Mouse (Mus musculus) embryonic facial prominence, embryonic 12.5 days (tissue): ENCODE results near the gene Map2k2. TPM values are rescaled to one million over a fixed set of nuclear protein-coding genes. Genes with fewer than 3 reads are reported as not detected.
"Not testable (repeated sequence)": the region's sequence is repeated elsewhere in the genome, so short reads cannot be mapped to it uniquely, and the experiment has no call there.

Source experiments
- ATAC-seq: fragments of 200-750 bp; cut with Nextera tagmentation; 2 replicates; pipeline ENCODE4 v1.8.0; 2017; ENCODE audit not compliant: insufficient number of reproducible peaks, insufficient read depth, low FRiP score, low TSS enrichment
- H3K27ac ChIP-seq: fragments of 300-500 bp; sonication (generic); 2 replicates; pipeline ENCODE4 v1.5.1; 2016; ENCODE audit warnings: mild to moderate bottlenecking
- H3K27me3 ChIP-seq: fragments of 300-500 bp; sonication (generic); 2 replicates; pipeline ENCODE4 v1.6.1; 2016; ENCODE audit warnings: mild to moderate bottlenecking, moderate library complexity
- H3K36me3 ChIP-seq: fragments of 300-500 bp; sonication (generic); 2 replicates; pipeline ENCODE4 v1.6.1; 2016; ENCODE audit warnings: mild to moderate bottlenecking
- H3K4me1 ChIP-seq: fragments of 300-500 bp; sonication (generic); 2 replicates; pipeline ENCODE4 v1.6.1; 2016
- H3K4me2 ChIP-seq: fragments of 300-500 bp; sonication (generic); replicated peaks from 2 replicates; pipeline ENCODE4 v1.6.1; 2016; ENCODE audit warnings: mild to moderate bottlenecking, moderate library complexity
- H3K4me3 ChIP-seq: fragments of 300-500 bp; sonication (generic); 2 replicates; pipeline ENCODE4 v1.5.1; 2016; ENCODE audit warnings: mild to moderate bottlenecking
- H3K9ac ChIP-seq: fragments of 300-500 bp; sonication (generic); 2 replicates; pipeline ENCODE4 v1.6.1; 2016; ENCODE audit warnings: mild to moderate bottlenecking, moderate library complexity
- H3K9me3 ChIP-seq: fragments of 300-500 bp; sonication (generic); 2 replicates; pipeline ENCODE4 v1.6.1; 2016; ENCODE audit warnings: mild to moderate bottlenecking, moderate library complexity
- WGBS: fragments of 180-500 bp; shearing (Covaris S2); methylation state at CpG from one replicate; pipeline ENCODE4 v1.1.7; 2016; 5-methylcytosine and 5-hydroxymethylcytosine counted together
- polyA plus RNA-seq: library from polyadenylated mRNA; unstranded; fragments of >200 nt; fragmentation: Nextera tagmentation; extraction: Ambion mirVana; gene quantifications from 2 replicates; pipeline ENCODE4 v1.2.1, GENCODE M21; 2016

Gene Map2k2
- 230 and 238 TPM in 2 replicates for polyA plus RNA-seq

- Histone ChIP-seq H3K4me3 (peak within 1 kb of the TSS; percentile 93), H3K27ac (peak within 1 kb of the TSS; percentile 99), H3K4me1 (peaks cover 19% of the 10 kb centered on the region), H3K9ac (peak within 1 kb of the TSS; percentile 99), H3K27me3 (no peaks in the 10 kb centered on the region), H3K4me2 (peak within 1 kb of the TSS; percentile 74), H3K36me3 (peaks cover 27% of the 10 kb centered on the region), H3K9me3 (no peaks in the 10 kb centered on the region)
- ATAC-seq, result peak; percentile 93
- under 1% methylated on average over 56 of the region's 56 CpGs for WGBS
These were observed at the start of gene Map2k2 for GRCm38 (mm10) chr10:81105565-81106112. Map2k2 (plus strand) TSS chr10:81105915.

GRCm38 (mm10) chr10:81057406-81058130, 48.1 kb upstream of the Map2k2 start:
- ATAC-seq, result no peak
- Histone ChIP-seq H3K9ac (peak overlapping the region; percentile 17; the same call in 1 of the 2 replicates), H3K27ac (no peak overlapping the region), H3K36me3 (0 out of 2 replicates have a peak, but pooled peaks cover 16% of the 10 kb centered on the region), H3K27me3 (no peaks in the 10 kb centered on the region), H3K9me3 (no peaks in the 10 kb centered on the region), H3K4me3 (no peak overlapping the region), H3K4me2 (no peak overlapping the region), H3K4me1 (peaks cover 21% of the 10 kb centered on the region)
- WGBS, result 93% methylated on average over 23 of the region's 23 CpGs

DNA sequence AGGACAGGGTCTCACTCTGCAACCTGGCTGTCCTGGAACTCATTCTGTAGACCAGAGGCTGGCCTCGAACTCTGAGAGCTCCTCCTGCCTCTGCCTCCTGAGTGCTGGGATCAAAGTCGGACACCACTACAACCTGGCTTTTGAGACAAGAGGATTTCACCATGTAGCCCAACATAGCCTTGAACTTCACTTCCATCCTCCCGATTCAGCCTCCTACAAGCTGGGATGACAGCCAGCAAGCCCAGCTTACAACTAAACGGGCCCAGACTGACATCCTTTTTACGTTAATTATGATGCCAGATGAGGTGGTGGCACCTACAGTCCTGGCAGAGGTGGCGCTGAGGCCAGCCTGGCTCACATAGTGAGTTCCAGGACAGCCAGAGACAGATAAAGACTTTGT, 46.8 kb upstream of the Map2k2 start:
- peak overlapping the region; percentile 94 for H3K4me2 ChIP-seq
- 91% methylated on average over 6 of the region's 6 CpGs for WGBS
- H3K9ac ChIP-seq, result peak overlapping the region; percentile 91; the same call in 1 of the 2 replicates
- H3K9me3 ChIP-seq, result no peaks in the 10 kb centered on the region
- no peak for ATAC-seq
- H3K4me3 ChIP-seq, result peak overlapping the region; percentile 87
- peaks cover 21% of the 10 kb centered on the region for H3K4me1 ChIP-seq
- H3K27ac ChIP-seq, result no peak overlapping the region
- 0 out of 2 replicates have a peak, but pooled peaks cover 16% of the 10 kb centered on the region for H3K36me3 ChIP-seq
- H3K27me3 ChIP-seq, result no peaks in the 10 kb centered on the region

DNA sequence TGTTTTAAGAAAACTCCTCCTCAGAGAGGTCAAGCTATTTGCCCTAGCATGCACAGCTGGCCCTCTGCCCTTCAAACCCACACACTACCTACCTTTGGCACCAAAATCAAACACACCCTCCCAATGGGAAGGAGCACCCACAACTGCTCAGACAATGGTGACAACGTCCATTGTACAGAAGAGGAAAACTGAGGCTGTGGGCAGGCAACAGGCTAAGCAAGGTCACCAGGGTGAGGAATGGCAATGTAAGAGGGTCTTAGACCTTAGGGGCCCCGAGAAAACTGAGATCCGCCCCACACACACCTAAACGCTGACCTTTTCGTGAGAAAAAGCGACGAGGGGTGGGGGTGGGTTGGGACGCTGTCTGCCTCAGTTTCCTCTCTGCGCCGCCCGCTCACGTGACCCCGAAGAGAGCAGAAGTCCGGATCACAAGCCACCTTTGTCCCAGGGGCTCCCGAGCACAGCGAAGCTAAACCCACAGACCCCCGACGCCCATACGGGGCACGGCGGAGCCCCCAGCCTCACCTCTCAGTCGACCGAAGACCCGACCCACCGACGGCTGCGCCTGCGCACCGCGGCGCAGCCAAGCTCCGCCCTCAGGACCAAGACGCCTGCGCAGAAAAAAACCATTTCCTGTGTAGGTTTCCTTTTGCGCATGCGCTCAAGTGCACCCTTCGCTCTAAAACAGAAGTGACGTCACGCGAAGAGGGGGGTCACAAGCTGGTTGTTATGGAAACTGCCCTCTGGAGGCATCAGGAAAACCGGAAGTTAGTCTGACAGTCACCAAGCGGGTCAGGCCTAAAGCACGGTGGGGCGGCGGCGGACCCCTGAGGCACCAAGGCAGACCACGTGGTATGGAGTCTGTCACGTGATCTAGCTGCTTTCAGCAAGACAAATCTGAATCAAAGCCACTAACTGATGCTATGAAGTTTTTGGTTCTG, 45.8 kb upstream of the Map2k2 start, which contains the start of gene Sgta:
Gene Sgta (minus strand): TSS at position 579 of the 941 bp plus-strand sequence.
- Histone ChIP-seq H3K9ac (peak within 1 kb of the TSS; percentile 91), H3K4me1 (peaks cover 21% of the 10 kb centered on the region), H3K27ac (0 out of 2 replicates have a peak within 1 kb of the TSS, but pooled peaks have one; percentile 30), H3K9me3 (no peaks in the 10 kb centered on the region), H3K27me3 (no peaks in the 10 kb centered on the region), H3K4me2 (peak within 1 kb of the TSS; percentile 94), H3K36me3 (0 out of 2 replicates have a peak, but pooled peaks cover 16% of the 10 kb centered on the region), H3K4me3 (peak within 1 kb of the TSS; percentile 87)
- WGBS, result under 1% methylated on average over 48 of the region's 48 CpGs
- ATAC-seq, result peak; percentile 89

- Histone ChIP-seq H3K4me2 (no peak overlapping the region), H3K4me3 (no peak overlapping the region), H3K9ac (no peak overlapping the region), H3K27me3 (no peaks in the 10 kb centered on the region), H3K27ac (no peak overlapping the region), H3K9me3 (no peaks in the 10 kb centered on the region), H3K4me1 (peaks cover 19% of the 10 kb centered on the region), H3K36me3 (0 out of 2 replicates have a peak, but pooled peaks cover 10% of the 10 kb centered on the region)
- WGBS, result 67% methylated on average over 4 of the region's 4 CpGs
- ATAC-seq, result no peak
These were observed 43.0 kb upstream of the Map2k2 start for GRCm38 (mm10) chr10:81062710-81063109.

DNA sequence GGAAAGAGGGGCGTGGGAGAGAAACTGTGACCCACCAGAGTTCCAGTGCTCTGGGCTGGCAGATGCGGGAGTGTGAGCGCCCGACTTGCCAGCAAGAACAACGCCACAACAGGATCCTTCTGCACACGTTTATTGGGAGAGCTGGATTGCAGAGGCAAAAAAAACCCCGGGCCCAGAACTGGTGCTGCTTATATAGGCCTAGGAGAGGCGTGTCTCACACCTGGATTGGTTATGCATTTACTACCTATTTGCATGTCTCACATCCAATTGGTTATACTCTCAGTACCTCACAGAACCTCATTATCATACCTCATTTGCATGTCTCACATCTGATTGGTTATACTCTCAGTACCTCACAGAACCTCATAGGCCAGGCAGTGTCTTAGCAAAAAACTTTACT, 41.2 kb upstream of the Map2k2 start:
- H3K4me1 ChIP-seq, H3K36me3 ChIP-seq, H3K4me2 ChIP-seq, H3K9ac ChIP-seq, H3K4me3 ChIP-seq, H3K9me3 ChIP-seq, H3K27ac ChIP-seq, ATAC-seq, H3K27me3 ChIP-seq: not testable (repeated sequence)
- WGBS, result 81% methylated on average over 8 of the region's 8 CpGs

GRCm38 (mm10) chr10:81068706-81069105, 37.0 kb upstream of the Map2k2 start:
- no peak overlapping the region for H3K4me2 ChIP-seq
- 71% methylated on average over 5 of the region's 5 CpGs for WGBS
- no peak for ATAC-seq
- no peaks in the 10 kb centered on the region for H3K27me3 ChIP-seq
- no peaks in the 10 kb centered on the region for H3K9me3 ChIP-seq
- H3K4me1 ChIP-seq, result peaks cover 17% of the 10 kb centered on the region
- H3K27ac ChIP-seq, result no peak overlapping the region
- H3K9ac ChIP-seq, result no peak overlapping the region
- H3K36me3 ChIP-seq, result peaks cover 11% of the 10 kb centered on the region
- H3K4me3 ChIP-seq, result no peak overlapping the region

- ATAC-seq, result peak; percentile 93
- H3K27ac ChIP-seq, result no peak within 1 kb of the TSS
- H3K9ac ChIP-seq, result peak within 1 kb of the TSS; percentile 66
- peak within 1 kb of the TSS; percentile 68 for H3K4me2 ChIP-seq
- peak within 1 kb of the TSS; percentile 56 for H3K4me3 ChIP-seq
- H3K9me3 ChIP-seq, result no peaks in the 10 kb centered on the region
- under 1% methylated on average over 34 of the region's 35 CpGs for WGBS
- H3K36me3 ChIP-seq, result peaks cover 23% of the 10 kb centered on the region
- no peaks in the 10 kb centered on the region for H3K27me3 ChIP-seq
- peaks cover 17% of the 10 kb centered on the region for H3K4me1 ChIP-seq
These were observed 35.9 kb upstream of the Map2k2 start, which contains the start of gene Thop1 for GRCm38 (mm10) chr10:81069836-81070235. Thop1 (plus strand) TSS chr10:81070035.

DNA sequence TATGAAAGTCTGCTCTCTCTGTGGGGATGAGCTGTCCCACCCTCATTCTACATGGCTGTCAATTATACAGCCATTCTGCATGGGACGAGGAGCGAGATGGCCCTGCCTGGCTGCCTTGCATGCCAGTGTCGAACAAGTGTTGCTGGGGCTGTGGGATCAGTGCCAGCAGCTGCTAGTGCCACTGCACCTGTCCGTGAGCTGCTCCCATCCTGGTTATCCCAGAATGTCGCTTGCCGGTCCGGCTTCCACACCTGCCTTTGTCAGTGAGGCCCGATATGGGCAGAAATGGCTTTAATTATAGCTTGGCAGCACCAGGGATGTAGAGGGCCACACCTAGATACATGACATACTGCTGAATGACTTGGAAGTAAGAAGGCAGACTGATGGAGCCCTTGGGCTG, 33.4 kb upstream of the Map2k2 start:
- no peak overlapping the region for H3K4me3 ChIP-seq
- no peaks in the 10 kb centered on the region for H3K27me3 ChIP-seq
- no peaks in the 10 kb centered on the region for H3K9me3 ChIP-seq
- ATAC-seq, result no peak
- no peak overlapping the region for H3K4me2 ChIP-seq
- peaks cover 17% of the 10 kb centered on the region for H3K4me1 ChIP-seq
- H3K36me3 ChIP-seq, result peaks cover 45% of the 10 kb centered on the region
- H3K27ac ChIP-seq, result no peak overlapping the region
- 94% methylated on average over 8 of the region's 8 CpGs for WGBS
- no peak overlapping the region for H3K9ac ChIP-seq

GRCm38 (mm10) chr10:81073464-81073863, 32.3 kb upstream of the Map2k2 start:
- no peaks in the 10 kb centered on the region for H3K27me3 ChIP-seq
- H3K36me3 ChIP-seq, result peaks cover 57% of the 10 kb centered on the region
- 60% methylated on average over 7 of the region's 7 CpGs for WGBS
- no peaks in the 10 kb centered on the region for H3K9me3 ChIP-seq
- peaks cover 17% of the 10 kb centered on the region for H3K4me1 ChIP-seq
- H3K4me2 ChIP-seq, result no peak overlapping the region
- no peak overlapping the region for H3K9ac ChIP-seq
- no peak overlapping the region for H3K4me3 ChIP-seq
- H3K27ac ChIP-seq, result no peak overlapping the region
- no peak for ATAC-seq

GRCm38 (mm10) chr10:81075734-81076133, 30.0 kb upstream of the Map2k2 start:
- H3K9ac ChIP-seq, result no peak overlapping the region
- WGBS, result 88% methylated on average over 8 of the region's 8 CpGs
- H3K9me3 ChIP-seq, result no peaks in the 10 kb centered on the region
- H3K36me3 ChIP-seq, result peaks cover 80% of the 10 kb centered on the region
- no peak for ATAC-seq
- H3K4me1 ChIP-seq, result peaks cover 9% of the 10 kb centered on the region
- no peak overlapping the region for H3K4me2 ChIP-seq
- no peak overlapping the region for H3K4me3 ChIP-seq
- H3K27me3 ChIP-seq, result no peaks in the 10 kb centered on the region
- H3K27ac ChIP-seq, result no peak overlapping the region
